Mouse (Mus musculus) liver, postnatal 0 days (tissue): ENCODE results near the gene Slc30a6. TPM values are rescaled to one million over a fixed set of nuclear protein-coding genes. Genes with fewer than 3 reads are reported as not detected.

Source experiments
- ATAC-seq: fragments of 200-750 bp; cut with Nextera tagmentation; 2 replicates; pipeline ENCODE4 v1.8.0; 2017; ENCODE audit warnings: mild to moderate bottlenecking, moderate library complexity
- DNase-seq: peaks from one replicate; pipeline ENCODE4 v3.0.0-alpha.2; 2016
- H3K27ac ChIP-seq: fragments of 300-500 bp; sonication (generic); 2 replicates; pipeline ENCODE4 v1.5.1; 2014; ENCODE audit warnings: antibody characterized with exemption, moderate library complexity, mild to moderate bottlenecking, low read depth
- H3K27me3 ChIP-seq: fragments of 300-500 bp; sonication (generic); 2 replicates; pipeline ENCODE4 v1.6.1; 2014; ENCODE audit warnings: low read length, control low read depth, mixed read lengths; ENCODE audit not compliant: insufficient read depth
- H3K36me3 ChIP-seq: fragments of 300-500 bp; sonication (generic); replicated peaks from 2 replicates; pipeline ENCODE4 v1.6.1; 2014; ENCODE audit warnings: mild to moderate bottlenecking, control low read depth, low read length, moderate library complexity, mixed read lengths; ENCODE audit not compliant: insufficient read depth
- H3K4me1 ChIP-seq: fragments of 300-500 bp; sonication (generic); 2 replicates; pipeline ENCODE4 v1.6.1; 2014; ENCODE audit warnings: antibody characterized with exemption, mild to moderate bottlenecking, control low read depth; ENCODE audit not compliant: insufficient read depth
- H3K4me2 ChIP-seq: fragments of 300-500 bp; sonication (generic); 2 replicates; pipeline ENCODE4 v1.6.1; 2014; ENCODE audit warnings: low read depth, mild to moderate bottlenecking, low read length, moderate library complexity, mixed read lengths
- H3K4me3 ChIP-seq: fragments of 300-500 bp; sonication (generic); 2 replicates; pipeline ENCODE4 v1.5.1; 2014; ENCODE audit warnings: low read depth, low read length
- H3K9ac ChIP-seq: fragments of 300-500 bp; sonication (generic); replicated peaks from 2 replicates; pipeline ENCODE4 v1.6.1; 2014; ENCODE audit warnings: mild to moderate bottlenecking, moderate library complexity
- H3K9me3 ChIP-seq: fragments of 300-500 bp; sonication (generic); 2 replicates; pipeline ENCODE4 v1.6.1; 2016; ENCODE audit warnings: mild to moderate bottlenecking, control low read depth, low read length, mixed read lengths
- CTCF ChIP-seq: sonication (generic); IDR thresholded peaks from 2 replicates; pipeline ENCODE4 v1.5.1; 2016; ENCODE audit warnings: antibody characterized with exemption, low read depth
- EP300 ChIP-seq: IDR thresholded peaks from 2 replicates; pipeline ENCODE4 v1.6.1; 2016; ENCODE audit warnings: antibody characterized with exemption, low read depth, mild to moderate bottlenecking
- WGBS: fragments of 180-500 bp; shearing (Covaris S2); extraction: QIAGEN DNeasy Blood & Tissue Kit; methylation state at CpG from one replicate; pipeline ENCODE4 v1.1.7; 2014; ENCODE audit not compliant: insufficient replicate concordance; 5-methylcytosine and 5-hydroxymethylcytosine counted together
- polyA plus RNA-seq: library from polyadenylated mRNA; unstranded; fragments of >200 nt; fragmentation: Nextera tagmentation; extraction: Ambion mirVana; gene quantifications from 2 replicates; pipeline ENCODE4 v1.2.1, GENCODE M21; 2015

The Slc30a6 gene
- polyA plus RNA-seq, 1 experiment from 2014 or later, result 16.9 TPM

- TF ChIP-seq EP300 (no peak), CTCF (no peak)
- no peak overlapping the region for H3K4me3 ChIP-seq
- no peaks in the 10 kb centered on the region for H3K36me3 ChIP-seq
- no peaks in the 10 kb centered on the region for H3K9me3 ChIP-seq
- WGBS, result 82% methylated on average over 9 of the region's 9 CpGs
- H3K27ac ChIP-seq, result no peak overlapping the region
- no peak for ATAC-seq
- H3K27me3 ChIP-seq, result no peaks in the 10 kb centered on the region
- no peak for DNase-seq
- H3K4me2 ChIP-seq, result no peak overlapping the region
- no peaks in the 10 kb centered on the region for H3K4me1 ChIP-seq
- no peak overlapping the region for H3K9ac ChIP-seq
Observed at GRCm38 (mm10) chr17:74437762-74438161, 42.4 kb downstream of the Slc30a6 start.

- H3K9me3 ChIP-seq, result no peaks in the 10 kb centered on the region
- H3K4me3 ChIP-seq, result no peak overlapping the region
- H3K27me3 ChIP-seq, result no peaks in the 10 kb centered on the region
- no peak overlapping the region for H3K9ac ChIP-seq
- TF ChIP-seq CTCF (no peak), EP300 (no peak)
- no peak overlapping the region for H3K27ac ChIP-seq
- no peak for ATAC-seq
- H3K4me1 ChIP-seq, result no peaks in the 10 kb centered on the region
- peak; percentile 39 for DNase-seq
- no peak overlapping the region for H3K4me2 ChIP-seq
- WGBS, result 22% methylated on average over 5 of the region's 5 CpGs
- no peaks in the 10 kb centered on the region for H3K36me3 ChIP-seq
Observed at GRCm38 (mm10) chr17:74440486-74440885, 45.1 kb downstream of the Slc30a6 start.

GRCm38 (mm10) chr17:74449776-74450175 lies 54.4 kb downstream of the Slc30a6 start:
- Histone ChIP-seq H3K4me1 (0 out of 2 replicates have a peak, but pooled peaks cover 4% of the 10 kb centered on the region), H3K27ac (no peak overlapping the region), H3K36me3 (0 out of 2 replicates have a peak, but pooled peaks cover 2% of the 10 kb centered on the region), H3K4me2 (no peak overlapping the region), H3K4me3 (no peak overlapping the region), H3K27me3 (no peaks in the 10 kb centered on the region), H3K9me3 (no peaks in the 10 kb centered on the region), H3K9ac (no peak overlapping the region)
- ATAC-seq, result no peak
- no peak for TF ChIP-seq EP300
- no peak for TF ChIP-seq CTCF
- WGBS, result 81% methylated on average over 10 of the region's 10 CpGs
- no peak for DNase-seq

GRCm38 (mm10) chr17:74453928-74454327 lies 58.5 kb downstream of the Slc30a6 start:
- H3K36me3 ChIP-seq, result no peaks in the 10 kb centered on the region
- no peaks in the 10 kb centered on the region for H3K9me3 ChIP-seq
- H3K4me3 ChIP-seq, result no peak overlapping the region
- 33% methylated on average over 3 of the region's 3 CpGs for WGBS
- H3K4me1 ChIP-seq, result 0 out of 2 replicates have a peak, but pooled peaks cover 4% of the 10 kb centered on the region
- DNase-seq, result no peak
- no peaks in the 10 kb centered on the region for H3K27me3 ChIP-seq
- 0 out of 2 replicates have a peak overlapping the region, but pooled peaks have one; percentile 6 for H3K27ac ChIP-seq
- no peak overlapping the region for H3K9ac ChIP-seq
- TF ChIP-seq CTCF (no peak), EP300 (no peak)
- no peak for ATAC-seq
- no peak overlapping the region for H3K4me2 ChIP-seq

GRCm38 (mm10) chr17:74454660-74455059 lies 59.3 kb downstream of the Slc30a6 start:
- DNase-seq, result no peak
- no peak overlapping the region for H3K4me2 ChIP-seq
- H3K27ac ChIP-seq, result no peak overlapping the region
- ATAC-seq, result no peak
- no peak overlapping the region for H3K4me3 ChIP-seq
- H3K9ac ChIP-seq, result no peak overlapping the region
- no peaks in the 10 kb centered on the region for H3K36me3 ChIP-seq
- no peaks in the 10 kb centered on the region for H3K9me3 ChIP-seq
- no peaks in the 10 kb centered on the region for H3K27me3 ChIP-seq
- 0 out of 2 replicates have a peak, but pooled peaks cover 4% of the 10 kb centered on the region for H3K4me1 ChIP-seq
- TF ChIP-seq CTCF (no peak), EP300 (no peak)
- WGBS, result 60% methylated on average over 1 of the region's 1 CpGs

GRCm38 (mm10) chr17:74455426-74455825 lies 60.0 kb downstream of the Slc30a6 start:
- TF ChIP-seq EP300, result no peak
- TF ChIP-seq CTCF, result no peak
- Histone ChIP-seq H3K4me1 (0 out of 2 replicates have a peak, but pooled peaks cover 4% of the 10 kb centered on the region), H3K4me3 (no peak overlapping the region), H3K27me3 (no peaks in the 10 kb centered on the region), H3K27ac (no peak overlapping the region), H3K9me3 (no peaks in the 10 kb centered on the region), H3K9ac (no peak overlapping the region), H3K4me2 (no peak overlapping the region), H3K36me3 (no peaks in the 10 kb centered on the region)
- no peak for DNase-seq
- no peak for ATAC-seq
- 81% methylated on average over 4 of the region's 4 CpGs for WGBS

GRCm38 (mm10) chr17:74456825-74457224 lies 61.4 kb downstream of the Slc30a6 start:
- ATAC-seq (no peak), DNase-seq (no peak)
- no peaks in the 10 kb centered on the region for H3K27me3 ChIP-seq
- H3K36me3 ChIP-seq, result no peaks in the 10 kb centered on the region
- H3K4me3 ChIP-seq, result no peak overlapping the region
- no peaks in the 10 kb centered on the region for H3K9me3 ChIP-seq
- H3K27ac ChIP-seq, result no peak overlapping the region
- 0 out of 2 replicates have a peak, but pooled peaks cover 4% of the 10 kb centered on the region for H3K4me1 ChIP-seq
- H3K9ac ChIP-seq, result no peak overlapping the region
- 89% methylated on average over 5 of the region's 5 CpGs for WGBS
- H3K4me2 ChIP-seq, result no peak overlapping the region
- no peak for TF ChIP-seq CTCF
- TF ChIP-seq EP300, result no peak
